Comparison of ENCODE assay signal across 8 mouse cellular contexts in the genomic region with DNA sequence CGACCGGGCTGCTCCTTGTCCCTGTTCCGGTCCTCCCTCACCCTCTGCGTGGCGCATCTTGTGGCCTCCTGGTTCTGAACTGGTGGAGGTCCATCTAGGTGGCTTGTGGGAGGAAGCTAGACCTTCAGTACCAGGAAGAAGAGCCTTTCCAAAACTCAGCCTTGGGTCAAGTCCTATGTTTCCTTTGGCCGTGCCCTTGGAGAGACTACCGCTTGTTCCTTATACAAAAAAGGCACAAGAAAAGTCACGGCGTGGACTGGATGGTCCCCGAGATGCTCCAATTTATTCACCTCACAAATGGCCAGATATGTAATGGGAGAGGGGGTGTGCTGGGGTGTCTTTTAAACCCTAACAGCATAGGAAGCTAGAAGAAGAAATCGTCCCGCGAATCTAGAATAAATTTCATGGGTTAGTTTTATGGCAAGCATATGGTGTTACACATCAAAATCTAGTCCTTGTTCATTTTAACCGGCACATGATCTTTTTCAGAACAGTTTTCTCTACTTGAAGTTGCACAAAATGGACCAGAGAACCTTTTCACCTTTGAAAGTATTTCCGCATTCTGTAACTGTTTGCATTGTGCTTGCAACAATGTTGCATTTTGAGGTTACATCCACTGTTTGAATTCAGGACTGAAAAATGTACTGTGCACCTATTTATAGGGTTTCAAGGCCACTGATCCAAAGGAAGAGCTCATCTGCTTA. TPM values are rescaled to one million over a fixed set of nuclear protein-coding genes. Genes with fewer than 3 reads are reported as not detected.
DNase-seq lines count a peak whose midpoint lies in the region; ATAC-seq lines count a peak whose summit lies in the region.

TSS of gene Rnf146 (minus strand) at position 246 of the 704 bp plus-strand sequence.

- H3K4me1 ChIP-seq in midbrain, embryonic 11.5 days (ENCODE audit: control insufficient read depth, insufficient read depth, low read length): peaks cover 7% of the 10 kb centered on the region

- peak within 1 kb of the TSS; percentile 97 for H3K27ac ChIP-seq in midbrain, embryonic 11.5 days (ENCODE audit: low read depth, low read length)

- peak within 1 kb of the TSS; percentile 93 for H3K4me3 ChIP-seq in midbrain, embryonic 11.5 days (ENCODE audit: low read depth, low read length)

- ATAC-seq in midbrain, embryonic 11.5 days (ENCODE audit: low FRiP score): no peak

- no peaks in the 10 kb centered on the region for H3K36me3 ChIP-seq in midbrain, embryonic 11.5 days (ENCODE audit: control insufficient read depth, insufficient read depth, low read length)

- DNase-seq in layer of hippocampus, adult 8-10 months (ENCODE audit: low spot score in 2 of 2): no peak
- no peak for DNase-seq in layer of hippocampus, adult 9-11 months
- no peak for DNase-seq in adrenal gland, postnatal 36 days
- no peak for DNase-seq in gonadal fat pad, adult 2 months (ENCODE audit: low read depth)
- DNase-seq in layer of hippocampus, postnatal 14 days (ENCODE audit: low spot score in 2 of 2): no peak
- DNase-seq in midbrain, embryonic 11.5 days (ENCODE audit: low spot score, missing footprints): no peak
- DNase-seq in embryo, embryonic 10 days (ENCODE audit: low spot score): no peak
- DNase-seq in embryo, embryonic 10.5 days (ENCODE audit: low spot score): no peak

- no peaks in the 10 kb centered on the region for H3K9me3 ChIP-seq in midbrain, embryonic 11.5 days (ENCODE audit: control insufficient read depth, low read length)

- no peaks in the 10 kb centered on the region for H3K27me3 ChIP-seq in midbrain, embryonic 11.5 days (ENCODE audit: control insufficient read depth, insufficient read depth, low read length)

- H3K9ac ChIP-seq in midbrain, embryonic 11.5 days (ENCODE audit: low read length): peak within 1 kb of the TSS; percentile 97

- peak within 1 kb of the TSS; percentile 64 for H3K4me2 ChIP-seq in midbrain, embryonic 11.5 days

- 10% methylated on average over 15 of the region's 15 CpGs for WGBS in midbrain, embryonic 11.5 days

RNA-seq across cellular contexts. Expression of gene Rnf146, which starts in this region (rescaled TPM):
- 100 to 1,000 TPM in 2 of 4 experiments, 10 to 100 TPM in 2; 90.8 to 103 (median 97.6) TPM for total RNA-seq in layer of hippocampus, adult 8-10 months (2022)
- total RNA-seq in adrenal gland, postnatal 36 days (2021): 10 to 100 TPM; 52.0 to 52.3 TPM
- polyA plus RNA-seq in gonadal fat pad, adult 2 months (2012; rRNA removed): 24.6 and 26.4 TPM in 2 replicates
- total RNA-seq in layer of hippocampus, postnatal 14 days (2021): 10 to 100 TPM; 96.5 to 99.6 TPM
- 67.3 and 69.7 TPM in 2 replicates for polyA plus RNA-seq in midbrain, embryonic 11.5 days (2014; fragmentation: Nextera tagmentation; extraction: Ambion mirVana)
